Mouse (Mus musculus): ENCODE measurements at regions not wholly inside any gene's neighbourhood (a gene's known extent, or its start where the extent isn't known, plus 50 kb on each side); places are given as distances from the start of the nearest gene placed in this dataset.
A peak's percentile ranks its signal among the peaks of the same experiment; 100 is the strongest.

DNA sequence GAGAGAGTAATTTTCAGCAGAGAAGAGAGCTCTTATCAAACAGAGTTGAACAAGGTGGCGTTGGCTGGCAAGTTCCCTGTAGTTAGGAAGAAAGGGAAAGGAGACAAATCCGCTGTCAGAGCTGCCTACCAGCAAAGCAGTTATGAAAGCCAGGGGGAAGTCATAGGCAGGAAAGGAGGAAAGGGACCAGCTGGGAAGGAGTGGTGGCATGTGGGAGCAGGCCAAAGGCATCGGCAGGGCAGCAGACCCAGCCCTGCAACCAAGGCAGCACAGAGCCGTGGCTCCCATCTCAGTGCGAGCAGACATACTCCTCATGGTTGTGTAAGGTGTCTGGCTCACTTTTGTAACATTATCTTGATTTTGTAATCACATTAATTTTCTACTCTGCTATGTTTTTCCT, 177.4 kb upstream of the Krr1 start:
- no peak overlapping the region for H3K27ac ChIP-seq (ENCODE audit: low read depth, low read length)
- H3K4me3 ChIP-seq (ENCODE audit: low read length): no peak overlapping the region
- WGBS: 78% methylated on average over 5 of the region's 5 CpGs
- no peak overlapping the region for H3K9ac ChIP-seq (ENCODE audit: low read depth, low read length)
- H3K4me1 ChIP-seq (ENCODE audit: control insufficient read depth, insufficient read depth, low read depth, low read length): peaks cover 2% of the 10 kb centered on the region; the same call in 1 of the 2 replicates
- H3K9me3 ChIP-seq (ENCODE audit: control insufficient read depth, low read length): no peaks in the 10 kb centered on the region
- no peak overlapping the region for H3K4me2 ChIP-seq (ENCODE audit: low read length)
- no peaks in the 10 kb centered on the region for H3K27me3 ChIP-seq (replicated peaks; ENCODE audit: control insufficient read depth, insufficient read depth, low read length)
- no peaks in the 10 kb centered on the region for H3K36me3 ChIP-seq (ENCODE audit: control insufficient read depth, insufficient read depth, low read length)
- no peak for ATAC-seq

DNA sequence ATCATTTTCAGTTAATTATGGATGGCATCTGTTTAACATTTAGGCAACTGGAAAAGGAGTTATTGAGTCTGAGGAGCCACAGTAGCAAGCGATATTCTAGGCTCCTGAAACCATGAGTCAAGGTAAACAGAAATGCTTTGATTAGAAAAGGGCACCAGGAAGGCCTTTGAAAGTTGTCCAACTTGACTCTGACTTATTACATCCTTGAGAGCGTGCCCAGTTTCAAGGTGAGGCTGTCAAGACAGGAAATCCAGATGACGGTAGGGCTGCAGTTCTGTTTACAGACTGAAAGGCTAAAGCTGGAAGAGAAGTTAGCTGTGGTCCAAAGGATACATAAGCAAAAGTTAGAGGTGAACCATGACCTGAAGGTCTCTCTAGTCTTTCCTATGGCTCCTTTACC, 176.7 kb upstream of the Krr1 start:
- Histone ChIP-seq H3K4me1 (ENCODE audit: control insufficient read depth, insufficient read depth, low read depth, low read length) (peaks cover 2% of the 10 kb centered on the region; the same call in 1 of the 2 replicates), H3K9ac (ENCODE audit: low read depth, low read length) (no peak overlapping the region), H3K9me3 (ENCODE audit: control insufficient read depth, low read length) (no peaks in the 10 kb centered on the region), H3K4me2 (ENCODE audit: low read length) (no peak overlapping the region), H3K4me3 (ENCODE audit: low read length) (no peak overlapping the region), H3K36me3 (ENCODE audit: control insufficient read depth, insufficient read depth, low read length) (no peaks in the 10 kb centered on the region), H3K27me3 (replicated peaks; ENCODE audit: control insufficient read depth, insufficient read depth, low read length) (no peaks in the 10 kb centered on the region), H3K27ac (ENCODE audit: low read depth, low read length) (no peak overlapping the region)
- 88% methylated on average over 3 of the region's 3 CpGs for WGBS
- no peak for ATAC-seq

DNA sequence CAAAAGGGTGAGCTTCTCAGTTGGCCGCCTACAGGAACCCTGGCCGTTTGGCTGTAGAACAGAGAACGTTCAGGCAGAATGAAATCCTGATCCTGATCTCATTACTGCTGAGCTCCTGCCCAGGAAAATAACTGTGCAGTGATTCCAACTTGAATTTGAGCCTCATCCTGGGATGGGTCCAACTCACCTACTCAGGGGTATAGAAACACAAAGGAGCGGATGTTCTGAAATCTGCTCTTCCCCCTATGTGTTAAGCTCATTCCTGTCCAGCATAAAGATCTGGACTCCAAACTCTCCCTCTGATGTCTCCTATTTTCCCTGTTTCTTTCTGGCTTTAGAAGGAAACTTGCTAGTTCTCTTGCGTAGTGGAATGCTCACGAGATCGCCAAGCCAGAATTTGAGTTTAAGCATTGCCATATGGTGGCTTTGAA, 173.6 kb upstream of the Krr1 start:
- Histone ChIP-seq H3K27me3 (replicated peaks; ENCODE audit: control insufficient read depth, insufficient read depth, low read length) (no peaks in the 10 kb centered on the region), H3K9ac (ENCODE audit: low read depth, low read length) (no peak overlapping the region), H3K9me3 (ENCODE audit: control insufficient read depth, low read length) (no peaks in the 10 kb centered on the region), H3K27ac (ENCODE audit: low read depth, low read length) (no peak overlapping the region), H3K4me1 (ENCODE audit: control insufficient read depth, insufficient read depth, low read depth, low read length) (peaks cover 9% of the 10 kb centered on the region), H3K36me3 (ENCODE audit: control insufficient read depth, insufficient read depth, low read length) (no peaks in the 10 kb centered on the region), H3K4me3 (ENCODE audit: low read length) (no peak overlapping the region), H3K4me2 (ENCODE audit: low read length) (no peak overlapping the region)
- ATAC-seq: no peak
- WGBS: 80% methylated on average over 7 of the region's 7 CpGs

DNA sequence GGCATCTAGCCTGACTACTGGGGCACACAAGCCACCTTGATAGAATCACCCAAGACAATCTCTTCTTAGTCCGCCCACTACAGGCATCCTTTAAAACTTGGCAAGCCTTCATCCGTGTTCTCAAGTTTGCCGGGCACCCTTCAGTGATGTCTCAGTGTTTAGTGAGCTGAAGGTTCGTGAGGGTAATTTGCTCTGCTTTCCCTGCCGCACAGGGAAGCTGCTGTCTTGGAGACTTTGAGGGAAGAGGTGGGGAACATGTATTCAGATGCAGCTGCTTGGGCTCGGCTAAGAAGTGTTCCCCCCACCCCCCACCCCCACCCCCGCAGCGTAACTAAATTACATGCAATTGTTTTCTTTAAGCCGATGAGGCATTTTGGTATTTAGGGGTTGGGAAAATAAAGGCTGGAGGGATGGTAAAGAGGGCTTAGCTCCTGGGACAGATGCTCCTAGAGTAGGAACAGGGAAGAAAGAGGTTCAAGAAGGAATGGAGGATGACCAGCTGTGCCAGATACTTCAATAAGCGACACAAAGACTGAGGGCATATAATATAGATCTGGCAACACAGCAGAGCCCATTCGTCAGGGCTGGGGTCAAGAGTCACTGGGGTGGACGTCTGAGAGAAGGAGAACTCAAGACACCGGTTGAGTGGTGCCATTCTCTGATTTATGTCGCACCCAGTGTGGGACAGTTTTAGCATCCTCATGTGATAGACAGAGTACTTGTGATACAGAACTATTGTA, 172.4 kb upstream of the Krr1 start:
- no peaks in the 10 kb centered on the region for H3K9me3 ChIP-seq (ENCODE audit: control insufficient read depth, low read length)
- 34% methylated on average over 14 of the region's 14 CpGs for WGBS

DNA sequence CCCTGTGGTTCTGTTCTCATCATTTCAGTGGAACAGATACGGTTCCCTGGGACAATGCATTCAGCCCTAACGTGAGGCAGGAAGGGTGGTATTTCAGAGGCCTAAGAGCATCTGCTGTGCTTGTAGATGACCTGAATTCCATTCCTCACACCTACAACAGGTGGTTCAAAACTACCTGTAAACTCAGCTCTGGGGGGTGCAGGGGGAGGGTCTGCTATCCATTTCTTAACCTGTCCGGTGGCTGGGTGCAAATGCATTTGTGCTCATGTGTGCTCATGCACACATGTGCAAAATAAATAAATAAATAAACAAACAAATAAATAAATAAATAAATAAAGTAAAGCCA, 171.9 kb upstream of the Krr1 start:
- 82% methylated on average over 3 of the region's 3 CpGs for WGBS
- no peak for ATAC-seq
- H3K4me2 ChIP-seq (ENCODE audit: low read length): no peak overlapping the region
- no peak overlapping the region for H3K9ac ChIP-seq (ENCODE audit: low read depth, low read length)
- no peak overlapping the region for H3K4me3 ChIP-seq (ENCODE audit: low read length)
- H3K36me3 ChIP-seq (ENCODE audit: control insufficient read depth, insufficient read depth, low read length): no peaks in the 10 kb centered on the region
- H3K27me3 ChIP-seq (replicated peaks; ENCODE audit: control insufficient read depth, insufficient read depth, low read length): no peaks in the 10 kb centered on the region
- no peaks in the 10 kb centered on the region for H3K9me3 ChIP-seq (ENCODE audit: control insufficient read depth, low read length)
- no peak overlapping the region for H3K27ac ChIP-seq (ENCODE audit: low read depth, low read length)
- H3K4me1 ChIP-seq (ENCODE audit: control insufficient read depth, insufficient read depth, low read depth, low read length): peaks cover 9% of the 10 kb centered on the region

More for the DNA sequence above, 172.4 kb upstream of the Krr1 start:
- no peak overlapping the region for H3K4me2 ChIP-seq (ENCODE audit: low read length)
- H3K4me3 ChIP-seq (ENCODE audit: low read length): no peak overlapping the region
- no peak overlapping the region for H3K27ac ChIP-seq (ENCODE audit: low read depth, low read length)
- H3K27me3 ChIP-seq (replicated peaks; ENCODE audit: control insufficient read depth, insufficient read depth, low read length): no peaks in the 10 kb centered on the region
- H3K9ac ChIP-seq (ENCODE audit: low read depth, low read length): no peak overlapping the region
- no peaks in the 10 kb centered on the region for H3K36me3 ChIP-seq (ENCODE audit: control insufficient read depth, insufficient read depth, low read length)
- peaks cover 9% of the 10 kb centered on the region for H3K4me1 ChIP-seq (ENCODE audit: control insufficient read depth, insufficient read depth, low read depth, low read length)
- no peak for ATAC-seq

DNA sequence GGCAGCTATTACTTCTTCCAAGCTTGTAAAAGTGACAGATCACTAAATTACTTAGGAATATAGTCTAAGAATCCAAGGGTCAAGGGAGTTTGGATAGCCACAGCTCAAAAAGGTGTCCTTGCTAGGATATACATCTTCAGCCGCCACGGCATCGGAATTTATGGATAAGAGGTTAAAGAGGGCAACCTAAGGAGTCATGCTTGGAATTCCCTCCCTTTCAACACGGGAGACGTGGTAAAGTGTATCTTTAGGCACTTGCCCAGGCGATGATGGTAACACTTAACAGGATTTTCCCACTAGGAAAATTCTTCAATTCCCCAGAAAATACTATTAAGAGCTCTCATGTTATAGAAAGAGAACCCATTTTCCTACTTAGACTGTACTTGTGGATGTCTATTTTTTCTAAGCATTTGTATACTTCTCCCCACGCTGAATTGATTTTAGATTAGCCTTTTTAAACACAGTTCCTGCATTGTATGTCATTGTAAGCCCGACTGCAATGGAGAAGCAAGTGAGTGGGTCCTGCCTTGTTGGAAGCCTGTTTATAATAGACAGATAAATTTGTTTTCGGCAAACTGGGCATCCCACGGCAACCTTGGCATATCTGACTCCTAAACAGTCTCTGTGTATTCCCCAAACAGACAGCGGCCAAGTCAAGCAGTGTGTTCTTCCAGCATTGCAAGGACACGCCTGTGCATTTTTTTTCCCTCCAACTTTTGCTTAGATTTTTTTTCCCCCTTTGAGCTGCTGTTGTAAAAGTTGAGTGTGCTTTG, 171.3 kb upstream of the Krr1 start:
- H3K9ac ChIP-seq (ENCODE audit: low read depth, low read length): no peak overlapping the region
- H3K4me1 ChIP-seq (ENCODE audit: control insufficient read depth, insufficient read depth, low read depth, low read length): peaks cover 9% of the 10 kb centered on the region
- no peaks in the 10 kb centered on the region for H3K36me3 ChIP-seq (ENCODE audit: control insufficient read depth, insufficient read depth, low read length)
- peak; percentile 34; the same call in 1 of the 2 replicates for ATAC-seq
- 41% methylated on average over 12 of the region's 12 CpGs for WGBS
- no peak overlapping the region for H3K4me2 ChIP-seq (ENCODE audit: low read length)
- H3K4me3 ChIP-seq (ENCODE audit: low read length): no peak overlapping the region
- no peak overlapping the region for H3K27ac ChIP-seq (ENCODE audit: low read depth, low read length)
- H3K9me3 ChIP-seq (ENCODE audit: control insufficient read depth, low read length): no peaks in the 10 kb centered on the region
- H3K27me3 ChIP-seq (replicated peaks; ENCODE audit: control insufficient read depth, insufficient read depth, low read length): no peaks in the 10 kb centered on the region

DNA sequence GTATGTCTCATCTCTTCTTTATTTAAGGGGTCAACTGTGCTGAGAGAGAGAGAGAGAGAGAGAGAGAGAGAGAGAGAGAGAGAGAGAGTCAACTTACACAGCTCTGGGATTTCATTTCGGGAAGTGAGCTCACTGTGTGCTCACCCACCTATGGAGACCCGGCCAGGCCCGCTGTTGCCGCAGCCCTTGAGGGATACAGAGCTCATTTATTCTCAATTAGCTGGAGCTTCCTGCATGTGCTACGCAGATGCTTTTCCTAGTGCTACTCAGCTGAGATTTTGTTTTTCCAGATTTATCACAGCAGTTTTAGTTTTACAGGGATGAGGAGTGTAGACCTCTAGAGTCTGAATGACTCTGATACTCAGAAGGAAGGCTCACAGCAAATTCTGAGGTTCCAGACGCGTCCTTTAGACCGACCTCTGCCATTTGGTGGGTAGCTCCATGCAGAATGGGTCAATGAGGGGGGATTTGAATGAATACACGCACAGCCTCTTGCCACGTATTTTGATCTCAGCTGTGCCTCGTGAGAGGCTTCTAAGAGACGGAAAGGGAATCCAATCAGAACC, 170.6 kb upstream of the Krr1 start:
- ATAC-seq: peak; percentile 68
- H3K27me3 ChIP-seq (replicated peaks; ENCODE audit: control insufficient read depth, insufficient read depth, low read length): no peaks in the 10 kb centered on the region
- H3K4me2 ChIP-seq (ENCODE audit: low read length): no peak overlapping the region
- H3K27ac ChIP-seq (ENCODE audit: low read depth, low read length): no peak overlapping the region
- H3K4me3 ChIP-seq (ENCODE audit: low read length): no peak overlapping the region
- WGBS: 39% methylated on average over 12 of the region's 12 CpGs
- no peaks in the 10 kb centered on the region for H3K36me3 ChIP-seq (ENCODE audit: control insufficient read depth, insufficient read depth, low read length)
- no peaks in the 10 kb centered on the region for H3K9me3 ChIP-seq (ENCODE audit: control insufficient read depth, low read length)
- H3K4me1 ChIP-seq (ENCODE audit: control insufficient read depth, insufficient read depth, low read depth, low read length): peaks cover 9% of the 10 kb centered on the region
- H3K9ac ChIP-seq (ENCODE audit: low read depth, low read length): no peak overlapping the region

DNA sequence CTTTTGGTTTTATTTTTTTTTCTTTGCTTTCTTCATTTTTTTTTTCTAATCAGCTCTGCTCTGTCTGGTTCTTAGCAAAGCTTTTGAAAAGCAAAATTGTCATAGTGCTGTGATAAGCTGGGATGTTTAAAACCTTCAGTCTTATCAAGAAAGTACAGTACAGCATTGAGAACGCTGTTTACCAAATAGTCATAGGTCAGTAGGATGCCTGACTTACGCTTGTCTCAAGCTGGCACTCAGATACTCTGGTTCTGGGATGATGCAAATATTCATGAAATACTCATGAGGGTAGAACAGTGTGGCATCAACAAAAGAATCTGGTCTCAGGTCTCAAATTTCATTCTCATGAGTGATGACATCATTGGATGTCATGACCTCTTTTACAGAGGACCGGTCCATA, 166.1 kb upstream of the Krr1 start:
- no peak for ATAC-seq
- Histone ChIP-seq H3K4me2 (ENCODE audit: low read length) (no peak overlapping the region), H3K27ac (ENCODE audit: low read depth, low read length) (no peak overlapping the region), H3K9ac (ENCODE audit: low read depth, low read length) (no peak overlapping the region), H3K4me1 (ENCODE audit: control insufficient read depth, insufficient read depth, low read depth, low read length) (peaks cover 7% of the 10 kb centered on the region), H3K27me3 (replicated peaks; ENCODE audit: control insufficient read depth, insufficient read depth, low read length) (no peaks in the 10 kb centered on the region), H3K4me3 (ENCODE audit: low read length) (no peak overlapping the region), H3K36me3 (ENCODE audit: control insufficient read depth, insufficient read depth, low read length) (no peaks in the 10 kb centered on the region), H3K9me3 (ENCODE audit: control insufficient read depth, low read length) (no peaks in the 10 kb centered on the region)
- 89% methylated on average over 3 of the region's 3 CpGs for WGBS

DNA sequence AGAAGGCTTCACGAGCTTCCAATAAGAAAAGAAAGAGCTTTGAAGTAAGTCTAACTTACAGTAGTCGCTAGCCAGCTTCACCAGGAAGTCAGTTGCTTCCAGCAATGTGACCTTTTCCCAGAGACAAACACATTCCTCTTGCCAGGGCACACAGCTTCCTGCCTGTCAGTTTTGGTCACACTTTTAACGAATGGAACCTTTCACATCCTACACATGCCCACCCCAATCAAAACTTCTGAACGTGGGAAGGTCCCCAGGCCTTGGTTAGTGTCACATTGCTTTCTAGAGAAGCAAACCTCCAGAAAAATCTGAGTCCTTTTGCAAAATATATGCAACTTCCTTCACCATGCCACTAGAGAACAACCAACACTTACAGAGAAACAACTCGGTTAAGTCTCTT, 165.5 kb upstream of the Krr1 start:
- H3K4me2 ChIP-seq (ENCODE audit: low read length): no peak overlapping the region
- H3K9me3 ChIP-seq (ENCODE audit: control insufficient read depth, low read length): no peaks in the 10 kb centered on the region
- ATAC-seq: no peak
- H3K4me1 ChIP-seq (ENCODE audit: control insufficient read depth, insufficient read depth, low read depth, low read length): peaks cover 2% of the 10 kb centered on the region; the same call in 1 of the 2 replicates
- 59% methylated on average over 5 of the region's 5 CpGs for WGBS
- no peak overlapping the region for H3K27ac ChIP-seq (ENCODE audit: low read depth, low read length)
- H3K4me3 ChIP-seq (ENCODE audit: low read length): no peak overlapping the region
- H3K36me3 ChIP-seq (ENCODE audit: control insufficient read depth, insufficient read depth, low read length): no peaks in the 10 kb centered on the region
- H3K27me3 ChIP-seq (replicated peaks; ENCODE audit: control insufficient read depth, insufficient read depth, low read length): no peaks in the 10 kb centered on the region
- no peak overlapping the region for H3K9ac ChIP-seq (ENCODE audit: low read depth, low read length)

Data from hindbrain, embryonic 16.5 days (tissue).